Mouse (Mus musculus) myocyte (in vitro differentiated cells): ENCODE measurements around the gene Zbtb3. TPM values are rescaled to one million over a fixed set of nuclear protein-coding genes. Genes with fewer than 3 reads are reported as not detected.

Experiments used
- H3K27me3 ChIP-seq: one replicate; pipeline ENCODE4 v1.6.1; 2011; ENCODE audit not compliant: control insufficient read depth, insufficient read depth, insufficient read length
- H3K36me3 ChIP-seq: one replicate; pipeline ENCODE4 v1.6.1; 2011; ENCODE audit not compliant: control insufficient read depth, insufficient read depth
- H3K4me2 ChIP-seq: one replicate; pipeline ENCODE4 v1.6.1; 2011; ENCODE audit warnings: low read depth, control low read depth
- H3K4me3 ChIP-seq: one replicate; pipeline ENCODE4 v1.5.1; 2011; ENCODE audit warnings: mild to moderate bottlenecking, control low read depth, moderate library complexity
- H3K79me2 ChIP-seq: one replicate; pipeline ENCODE4 v1.6.1; 2011; ENCODE audit not compliant: control insufficient read depth, insufficient read depth
- H3ac ChIP-seq: one replicate; pipeline ENCODE4 v1.6.1; 2011; ENCODE audit not compliant: control insufficient read depth, insufficient read length
- CEBPB ChIP-seq: IDR thresholded peaks from 2 replicates; pipeline ENCODE4 v1.6.1; 2011; ENCODE audit warnings: mild to moderate bottlenecking, moderate library complexity; ENCODE audit not compliant: poor library complexity, insufficient read depth, severe bottlenecking
- E2F4 ChIP-seq: IDR thresholded peaks from one replicate; pipeline ENCODE4 v1.6.1; 2011; ENCODE audit warnings: mild to moderate bottlenecking, control low read depth, moderate library complexity; ENCODE audit not compliant: insufficient read depth
- MAX ChIP-seq: IDR thresholded peaks from one replicate; pipeline ENCODE4 v1.6.1; 2011; ENCODE audit warnings: low read depth, mild to moderate bottlenecking, control low read depth
- MYOD1 ChIP-seq, 3 experiments: IDR thresholded peaks; one replicate each; pipeline ENCODE4 v1.6.1; 2011; ENCODE audit warnings: control low read depth in 2 of 3, low read depth in 2 of 3, mild to moderate bottlenecking in 2 of 3, moderate library complexity in 1 of 3; ENCODE audit not compliant: insufficient read length in 2 of 3, control insufficient read depth in 1 of 3
- MYOG ChIP-seq, 3 experiments: IDR thresholded peaks; one replicate each; pipeline ENCODE4 v1.6.1; 2011; ENCODE audit warnings: control low read depth in 2 of 3, low read depth in 2 of 3, mild to moderate bottlenecking in 2 of 3; ENCODE audit not compliant: insufficient read length in 2 of 3, control insufficient read depth in 1 of 3, insufficient read depth in 1 of 3
- POLR2A ChIP-seq: IDR thresholded peaks from one replicate; pipeline ENCODE4 v1.6.1; 2011; ENCODE audit warnings: low read depth, mild to moderate bottlenecking, control low read depth, moderate library complexity; ENCODE audit not compliant: insufficient read length
- POLR2AphosphoS2 ChIP-seq: IDR thresholded peaks from one replicate; pipeline ENCODE4 v1.6.1; 2011; ENCODE audit warnings: low read depth, control low read depth; ENCODE audit not compliant: insufficient read length
- REST ChIP-seq: IDR thresholded peaks from one replicate; pipeline ENCODE4 v1.6.1; 2011; ENCODE audit warnings: mild to moderate bottlenecking, control low read depth, moderate library complexity; ENCODE audit not compliant: insufficient read depth, insufficient read length
- SRF ChIP-seq: IDR thresholded peaks from one replicate; pipeline ENCODE4 v1.6.1; 2011; ENCODE audit warnings: low read depth; ENCODE audit not compliant: control insufficient read depth, insufficient read length
- TCF12 ChIP-seq: IDR thresholded peaks from one replicate; pipeline ENCODE4 v1.6.1; 2011; ENCODE audit warnings: mild to moderate bottlenecking, control low read depth; ENCODE audit not compliant: poor library complexity, insufficient read depth, severe bottlenecking
- TCF3 ChIP-seq: IDR thresholded peaks from one replicate; pipeline ENCODE4 v1.6.1; 2011; ENCODE audit warnings: low read depth, control low read depth; ENCODE audit not compliant: insufficient read length
- USF1 ChIP-seq: IDR thresholded peaks from one replicate; pipeline ENCODE4 v1.6.1; 2011; ENCODE audit warnings: low read depth, mild to moderate bottlenecking, control low read depth, moderate library complexity
- polyA plus RNA-seq: library from polyadenylated mRNA; unstranded; fragments of >200 nt; fragmentation: generic; extraction: Trizol; gene quantifications from one replicate; pipeline ENCODE4 v1.2.1, GENCODE M21; 2012; ENCODE audit warnings: missing spikeins

Gene Zbtb3
- polyA plus RNA-seq, 1 experiment, result 2.4 TPM

DNA sequence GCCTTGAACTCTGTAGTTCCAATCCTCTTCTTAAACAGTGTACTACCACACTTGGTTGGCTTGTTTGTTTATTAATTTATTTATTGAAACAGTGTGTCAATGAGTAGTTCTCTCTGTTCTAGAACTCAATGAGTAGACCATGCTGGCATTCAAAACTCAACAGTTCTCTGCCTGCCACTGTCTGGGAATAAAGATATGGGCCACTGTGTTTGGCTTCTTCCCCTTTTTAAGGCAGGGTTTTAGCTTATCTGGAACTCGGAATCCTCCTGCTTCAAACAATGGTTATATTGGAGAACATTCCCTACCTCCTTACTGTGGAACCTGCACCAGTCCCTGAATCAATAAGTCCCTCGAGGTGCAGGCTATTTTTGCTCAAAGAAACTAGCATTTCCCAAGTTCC is 43.5 kb upstream of the Zbtb3 start:
- H3ac ChIP-seq, result no peak overlapping the region
- peaks cover 70% of the 10 kb centered on the region for H3K79me2 ChIP-seq
- peak overlapping the region; percentile 92 for H3K4me2 ChIP-seq

DNA sequence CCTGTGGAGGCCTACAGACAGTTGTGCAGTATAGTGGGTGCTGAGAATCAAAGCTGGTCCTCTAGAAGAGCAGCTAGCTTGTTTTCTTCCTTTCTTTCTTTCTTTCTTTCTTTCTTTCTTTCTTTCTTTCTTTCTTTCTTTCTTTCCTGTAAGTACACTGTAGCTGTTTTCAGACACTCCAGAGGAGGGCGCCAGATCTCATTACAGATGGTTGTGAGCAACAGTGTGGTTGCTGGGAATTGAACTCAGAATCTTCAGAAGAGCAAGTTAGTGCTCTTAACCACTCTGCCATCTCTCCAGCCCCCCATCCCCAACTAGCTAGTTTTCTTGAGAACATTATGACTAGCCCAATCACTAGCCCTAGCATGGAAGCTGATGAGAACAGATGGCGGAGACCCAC is 41.6 kb upstream of the Zbtb3 start:
- Histone ChIP-seq H3K4me2 (no peak overlapping the region), H3K27me3 (no peaks in the 10 kb centered on the region), H3ac (no peak overlapping the region), H3K4me3 (no peak overlapping the region), H3K36me3 (peaks cover 20% of the 10 kb centered on the region), H3K79me2 (peaks cover 59% of the 10 kb centered on the region)
- TF ChIP-seq USF1 (no peak), MYOD1 (IDR thresholded peaks at IDR 0.05; ENCODE audit: control insufficient read depth in 1 of 3, insufficient read length in 2 of 3, low read depth in 2 of 3) (no peak), REST (no peak), POLR2A (no peak), SRF (no peak)

More for the DNA sequence above, 43.5 kb upstream of the Zbtb3 start:
- TF ChIP-seq SRF, result no peak
- no peak for TF ChIP-seq CEBPB
- no peak for TF ChIP-seq TCF3
- no peak for TF ChIP-seq E2F4
- Histone ChIP-seq H3K4me3 (no peak overlapping the region), H3K36me3 (peaks cover 10% of the 10 kb centered on the region), H3K27me3 (no peaks in the 10 kb centered on the region)

GRCm38 (mm10) chr19:8763276-8763675 is 39.1 kb upstream of the Zbtb3 start:
- Histone ChIP-seq H3K4me2 (no peak overlapping the region), H3K36me3 (peaks cover 43% of the 10 kb centered on the region), H3K27me3 (no peaks in the 10 kb centered on the region), H3K79me2 (peaks cover 42% of the 10 kb centered on the region), H3ac (no peak overlapping the region), H3K4me3 (no peak overlapping the region)
- TF ChIP-seq TCF12, result no peak
- TF ChIP-seq MYOD1 (IDR thresholded peaks at IDR 0.05; ENCODE audit: control insufficient read depth in 1 of 3, insufficient read length in 2 of 3, low read depth in 2 of 3), result no peak
- TF ChIP-seq MAX, result no peak
- TF ChIP-seq TCF3, result no peak
- no peak for TF ChIP-seq POLR2AphosphoS2
- no peak for TF ChIP-seq USF1
- TF ChIP-seq E2F4, result no peak
- no peak for TF ChIP-seq CEBPB

DNA sequence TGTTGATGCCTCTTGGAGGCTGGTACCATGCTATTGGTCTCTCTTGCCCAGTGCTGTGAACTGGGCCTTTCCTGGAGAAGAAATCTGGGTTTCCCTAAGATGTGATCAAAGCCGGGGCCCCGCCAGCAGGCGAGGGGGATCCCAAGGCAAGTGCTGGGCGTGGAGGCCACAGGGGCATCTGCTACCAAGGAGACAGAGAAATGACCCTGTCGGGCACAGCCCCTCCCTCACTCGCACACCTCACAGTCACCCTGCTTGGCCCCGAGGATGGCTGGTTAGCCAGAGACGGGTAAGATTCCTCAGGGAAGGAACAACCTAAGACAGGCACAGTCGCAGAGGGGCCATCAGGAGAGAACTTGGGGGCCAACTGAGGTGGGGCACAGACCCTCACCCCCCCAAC is 36.8 kb upstream of the Zbtb3 start:
- H3K79me2 ChIP-seq, result peaks cover 22% of the 10 kb centered on the region
- H3K27me3 ChIP-seq, result no peaks in the 10 kb centered on the region
- no peak overlapping the region for H3ac ChIP-seq
- H3K4me2 ChIP-seq, result no peak overlapping the region
- peaks cover 57% of the 10 kb centered on the region for H3K36me3 ChIP-seq
- no peak for TF ChIP-seq POLR2AphosphoS2
- TF ChIP-seq CEBPB, result no peak
- TF ChIP-seq USF1, result no peak
- TF ChIP-seq E2F4, result no peak
- no peak for TF ChIP-seq TCF12
- no peak overlapping the region for H3K4me3 ChIP-seq

GRCm38 (mm10) chr19:8770567-8771270 is 31.6 kb upstream of the Zbtb3 start, which contains the start of gene Tmem223:
Gene Tmem223 (plus strand): TSS chr19:8770996.
- no peaks in the 10 kb centered on the region for H3K27me3 ChIP-seq
- TF ChIP-seq POLR2AphosphoS2 (peak; percentile 89), E2F4 (no peak), POLR2A (peak; percentile 72)

GRCm38 (mm10) chr19:8772996-8773395 is 29.4 kb upstream of the Zbtb3 start:
- H3K27me3 ChIP-seq, result no peaks in the 10 kb centered on the region
- no peak for TF ChIP-seq MAX
- TF ChIP-seq MYOG (IDR thresholded peaks at IDR 0.05; ENCODE audit: control insufficient read depth in 1 of 3, insufficient read depth in 1 of 3, insufficient read length in 2 of 3, low read depth in 2 of 3), result no peak
- no peak for TF ChIP-seq SRF
- TF ChIP-seq REST, result no peak
- TF ChIP-seq MYOD1 (IDR thresholded peaks at IDR 0.05; ENCODE audit: control insufficient read depth in 1 of 3, insufficient read length in 2 of 3, low read depth in 2 of 3), result no peak
- no peak for TF ChIP-seq E2F4
- TF ChIP-seq USF1, result no peak
- TF ChIP-seq CEBPB, result no peak
- TF ChIP-seq TCF3, result no peak
- TF ChIP-seq TCF12, result no peak
- no peak for TF ChIP-seq POLR2AphosphoS2
- TF ChIP-seq POLR2A, result no peak
- H3K79me2 ChIP-seq, result peaks cover 18% of the 10 kb centered on the region
- peak overlapping the region; percentile 66 for H3K4me3 ChIP-seq
- H3K4me2 ChIP-seq, result peak overlapping the region; percentile 69
- peaks cover 26% of the 10 kb centered on the region for H3K36me3 ChIP-seq
- H3ac ChIP-seq, result no peak overlapping the region

More at GRCm38 (mm10) chr19:8770567-8771270, 31.6 kb upstream of the Zbtb3 start, which contains the start of gene Tmem223:
- Histone ChIP-seq H3K79me2 (peaks cover 18% of the 10 kb centered on the region), H3K4me2 (peak within 1 kb of the TSS; percentile 70), H3ac (peak within 1 kb of the TSS; percentile 10), H3K4me3 (peak within 1 kb of the TSS; percentile 56), H3K36me3 (peaks cover 42% of the 10 kb centered on the region)
